Mouse (Mus musculus): ENCODE results near the gene Zfp553. TPM values are rescaled to one million over a fixed set of nuclear protein-coding genes. Genes with fewer than 3 reads are reported as not detected.

Gene Zfp553
- polyA plus RNA-seq, 1 experiment, result 6.8 TPM

- TF ChIP-seq POLR2A (IDR thresholded peaks at IDR 0.05; ENCODE audit: borderline replicate concordance, low read depth, low read length) (no peak), CTCF (IDR thresholded peaks at IDR 0.05; ENCODE audit: low read depth, low read length) (no peak)
- no peak overlapping the region for H3K27ac ChIP-seq (ENCODE audit: insufficient read depth, low read depth, low read length)
- H3K4me3 ChIP-seq (ENCODE audit: insufficient read depth, low read length), result no peak overlapping the region
- peaks cover 14% of the 10 kb centered on the region for H3K4me1 ChIP-seq (ENCODE audit: control insufficient read depth, insufficient read depth, low read length)
Measured at GRCm38 (mm10) chr7:127263526-127263925, 30.7 kb downstream of the Zfp553 start.

GRCm38 (mm10) chr7:127270256-127270655 lies 37.4 kb downstream of the Zfp553 start:
- peaks cover 40% of the 10 kb centered on the region for H3K4me1 ChIP-seq (ENCODE audit: control insufficient read depth, insufficient read depth, low read length)
- peak overlapping the region; percentile 79 for H3K27ac ChIP-seq (ENCODE audit: insufficient read depth, low read depth, low read length)
- no peak overlapping the region for H3K4me3 ChIP-seq (ENCODE audit: insufficient read depth, low read length)
- no peak for TF ChIP-seq POLR2A (IDR thresholded peaks at IDR 0.05; ENCODE audit: borderline replicate concordance, low read depth, low read length)
- no peak for TF ChIP-seq CTCF (IDR thresholded peaks at IDR 0.05; ENCODE audit: low read depth, low read length)

DNA sequence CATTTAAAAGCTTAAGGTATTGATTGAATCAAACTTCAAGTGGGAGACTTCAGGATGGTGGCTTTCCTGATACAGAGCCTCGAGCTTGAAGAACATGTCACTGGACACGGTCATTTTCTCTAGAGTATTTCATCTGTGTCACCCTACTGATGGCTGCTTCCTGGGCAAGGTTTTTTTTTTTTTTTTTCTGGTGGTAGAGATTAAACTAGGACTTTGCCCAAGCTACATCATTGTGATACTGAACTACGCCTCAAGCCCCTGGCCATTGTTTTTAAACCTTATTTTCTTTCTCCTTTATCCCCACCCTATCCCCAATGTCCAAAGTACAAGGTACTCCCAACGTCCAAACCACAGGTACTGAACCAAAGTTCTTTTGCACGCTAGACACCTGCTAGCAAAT lies 37.8 kb downstream of the Zfp553 start:
- Histone ChIP-seq H3K27ac (ENCODE audit: insufficient read depth, low read depth, low read length) (peak overlapping the region; percentile 69), H3K4me3 (ENCODE audit: insufficient read depth, low read length) (no peak overlapping the region), H3K4me1 (ENCODE audit: control insufficient read depth, insufficient read depth, low read length) (peaks cover 38% of the 10 kb centered on the region)
- TF ChIP-seq CTCF (IDR thresholded peaks at IDR 0.05; ENCODE audit: low read depth, low read length) (no peak), POLR2A (IDR thresholded peaks at IDR 0.05; ENCODE audit: borderline replicate concordance, low read depth, low read length) (no peak)

DNA sequence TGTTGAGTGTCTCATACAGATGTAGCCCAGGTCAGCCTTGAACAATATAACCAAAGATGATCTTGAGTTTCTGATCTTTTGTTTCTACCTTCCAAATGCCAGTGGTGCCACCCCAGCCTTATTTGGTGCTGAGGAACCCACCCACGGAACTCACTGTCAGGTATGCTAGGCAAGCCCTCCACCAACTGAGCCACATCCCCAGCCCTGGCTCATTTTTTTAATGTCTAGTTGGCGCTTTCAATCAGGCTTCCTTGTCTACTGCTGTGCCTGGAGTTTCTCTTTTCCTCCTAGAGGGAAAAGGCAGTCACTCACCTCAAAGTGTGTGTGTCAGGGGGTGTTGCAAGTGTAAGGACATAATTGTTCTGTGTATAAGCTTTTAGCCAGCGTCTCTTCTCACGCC lies 38.2 kb downstream of the Zfp553 start:
- TF ChIP-seq CTCF (IDR thresholded peaks at IDR 0.05; ENCODE audit: low read depth, low read length) (no peak), POLR2A (IDR thresholded peaks at IDR 0.05; ENCODE audit: borderline replicate concordance, low read depth, low read length) (no peak)
- peak overlapping the region; percentile 69 for H3K27ac ChIP-seq (ENCODE audit: insufficient read depth, low read depth, low read length)

GRCm38 (mm10) chr7:127272566-127272965 lies 39.7 kb downstream of the Zfp553 start:
- H3K4me1 ChIP-seq (ENCODE audit: control insufficient read depth, insufficient read depth, low read length), result peaks cover 38% of the 10 kb centered on the region
- peak overlapping the region; percentile 77 for H3K4me3 ChIP-seq (ENCODE audit: insufficient read depth, low read length)
- no peak overlapping the region for H3K27ac ChIP-seq (ENCODE audit: insufficient read depth, low read depth, low read length)
- no peak for TF ChIP-seq CTCF (IDR thresholded peaks at IDR 0.05; ENCODE audit: low read depth, low read length)
- TF ChIP-seq POLR2A (IDR thresholded peaks at IDR 0.05; ENCODE audit: borderline replicate concordance, low read depth, low read length), result no peak

More for the DNA sequence above, 38.2 kb downstream of the Zfp553 start:
- Histone ChIP-seq H3K4me1 (ENCODE audit: control insufficient read depth, insufficient read depth, low read length) (peaks cover 38% of the 10 kb centered on the region), H3K4me3 (ENCODE audit: insufficient read depth, low read length) (no peak overlapping the region)

DNA sequence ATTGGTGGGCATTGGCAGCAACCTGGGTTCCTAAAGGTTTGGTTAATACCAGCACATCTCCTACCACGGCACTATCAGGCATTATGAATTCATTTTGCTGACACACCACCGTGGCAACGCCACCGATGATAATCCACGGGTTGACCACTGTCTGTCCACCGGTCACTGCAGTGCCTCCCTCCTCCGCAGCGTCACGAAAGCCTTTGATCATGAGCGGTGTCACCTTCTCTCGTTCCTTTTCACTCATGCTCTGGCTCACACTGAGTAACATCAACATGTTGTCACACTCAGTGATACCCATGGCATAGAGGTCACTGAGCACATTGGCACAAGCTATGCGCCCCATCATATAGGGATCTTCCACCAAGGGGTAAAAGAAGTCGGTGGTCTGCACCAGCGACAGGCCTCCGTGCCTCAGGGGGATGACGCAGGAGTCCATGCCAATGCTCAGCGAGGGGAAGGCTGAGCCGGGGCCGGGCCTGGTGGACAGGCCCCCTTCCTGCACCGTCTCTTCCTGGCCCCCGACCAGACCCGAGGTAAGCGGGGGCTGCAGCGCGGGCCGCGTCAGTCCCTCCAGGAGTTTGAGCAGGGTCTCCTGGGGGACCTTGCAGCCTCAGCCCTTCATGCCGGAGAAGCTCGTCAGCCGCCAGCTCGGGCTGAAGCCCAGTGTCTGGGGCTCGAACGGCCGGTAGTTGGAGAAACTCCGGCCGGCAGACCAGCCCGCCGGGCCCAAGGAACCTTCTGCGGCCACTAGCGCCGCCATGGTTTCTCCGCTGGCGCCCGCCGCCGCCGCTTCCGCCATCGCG lies 40.5 kb downstream of the Zfp553 start:
- TF ChIP-seq CTCF (IDR thresholded peaks at IDR 0.05; ENCODE audit: low read depth, low read length), result no peak
- no peak for TF ChIP-seq POLR2A (IDR thresholded peaks at IDR 0.05; ENCODE audit: borderline replicate concordance, low read depth, low read length)
- Histone ChIP-seq H3K4me3 (ENCODE audit: insufficient read depth, low read length) (peak overlapping the region; percentile 77), H3K27ac (ENCODE audit: insufficient read depth, low read depth, low read length) (peak overlapping the region; percentile 67), H3K4me1 (ENCODE audit: control insufficient read depth, insufficient read depth, low read length) (peaks cover 38% of the 10 kb centered on the region)

- Histone ChIP-seq H3K4me1 (ENCODE audit: control insufficient read depth, insufficient read depth, low read length) (peaks cover 38% of the 10 kb centered on the region), H3K4me3 (ENCODE audit: insufficient read depth, low read length) (peak within 1 kb of the TSS; percentile 77), H3K27ac (ENCODE audit: insufficient read depth, low read depth, low read length) (peak within 1 kb of the TSS; percentile 67)
- TF ChIP-seq POLR2A (IDR thresholded peaks at IDR 0.05; ENCODE audit: borderline replicate concordance, low read depth, low read length) (no peak), CTCF (IDR thresholded peaks at IDR 0.05; ENCODE audit: low read depth, low read length) (no peak)
Measured at GRCm38 (mm10) chr7:127273925-127274789, 41.3 kb downstream of the Zfp553 start, which contains the start of gene Sephs2. Gene Sephs2 (minus strand): TSS chr7:127274055.

DNA sequence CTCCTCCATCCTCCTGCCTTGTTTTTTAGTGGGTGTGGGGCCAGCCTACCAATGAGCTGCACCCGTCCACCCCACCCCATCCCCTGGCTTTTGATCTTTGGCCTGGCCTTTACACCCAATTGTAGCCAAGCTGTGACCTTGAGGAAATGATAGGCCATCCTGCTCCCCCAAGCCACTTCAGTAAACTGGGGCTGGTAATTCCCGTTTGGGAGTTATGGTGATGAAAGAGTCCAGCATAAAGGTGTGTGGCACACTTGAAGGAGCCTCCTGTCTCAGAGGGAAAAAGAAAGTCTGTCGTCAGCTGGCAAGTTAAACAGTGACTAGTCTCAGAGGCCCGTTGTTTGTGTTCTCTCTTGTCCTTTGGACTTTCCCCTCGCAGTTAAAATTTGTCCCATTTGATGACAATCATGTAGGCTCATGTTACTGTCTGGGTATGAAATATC lies 43.7 kb downstream of the Zfp553 start:
- H3K4me1 ChIP-seq (ENCODE audit: control insufficient read depth, insufficient read depth, low read length), result peaks cover 17% of the 10 kb centered on the region
- TF ChIP-seq POLR2A (IDR thresholded peaks at IDR 0.05; ENCODE audit: borderline replicate concordance, low read depth, low read length), result no peak
- no peak for TF ChIP-seq CTCF (IDR thresholded peaks at IDR 0.05; ENCODE audit: low read depth, low read length)
- H3K27ac ChIP-seq (ENCODE audit: insufficient read depth, low read depth, low read length), result no peak overlapping the region
- H3K4me3 ChIP-seq (ENCODE audit: insufficient read depth, low read length), result no peak overlapping the region

GRCm38 (mm10) chr7:127278311-127278710 lies 45.5 kb downstream of the Zfp553 start:
- Histone ChIP-seq H3K4me1 (ENCODE audit: control insufficient read depth, insufficient read depth, low read length) (peaks cover 5% of the 10 kb centered on the region), H3K27ac (ENCODE audit: insufficient read depth, low read depth, low read length) (no peak overlapping the region)

More at GRCm38 (mm10) chr7:127278311-127278710, 45.5 kb downstream of the Zfp553 start:
- TF ChIP-seq POLR2A (IDR thresholded peaks at IDR 0.05; ENCODE audit: borderline replicate concordance, low read depth, low read length), result no peak
- TF ChIP-seq CTCF (IDR thresholded peaks at IDR 0.05; ENCODE audit: low read depth, low read length), result peak; percentile 56
- H3K4me3 ChIP-seq (ENCODE audit: insufficient read depth, low read length), result no peak overlapping the region

All from bone marrow macrophage, adult 2 months (primary cell).